Mouse (Mus musculus) left cerebral cortex, postnatal 14 days (tissue): ENCODE measurements around the gene Gm5622. TPM values are rescaled to one million over a fixed set of nuclear protein-coding genes. Genes with fewer than 3 reads are reported as not detected.
"Not testable (repeated sequence)": the region's sequence is repeated elsewhere in the genome, so short reads cannot be mapped to it uniquely, and the experiment has no call there.

Experiments
- DNase-seq, 2 experiments: peaks; one replicate each; pipeline ENCODE4 v3.0.0; 2021 to 2022; ENCODE audit warnings: low spot score in 2 of 2, mixed read lengths in 1 of 2
- intact Hi-C: fragments of 180-260 bp; cut with DNase I; formaldehyde crosslinking; loops from one replicate; pipeline ENCODE4 v1.15.1; 2025
- long read RNA-seq, 2 experiments: library from polyadenylated mRNA; stranded (forward); transcript quantifications; one replicate each; pipeline ENCODE4 v2.0.0; 2021
- total RNA-seq, 2 experiments: library from RNA; stranded (reverse); gene quantifications; 2 replicates each; pipeline ENCODE4 v1.2.3; 2021

Gene Gm5622
- not detected for total RNA-seq
- long read RNA-seq, experiment 1: 0 reads
- long read RNA-seq, experiment 2: 0 reads

GRCm38 (mm10) chr14:51552490-51552889 lies at the start of gene Gm5622:
Gm5622 (plus strand) TSS chr14:51552790.
- intact Hi-C loops: no loop called here
- DNase-seq: no peak

DNA sequence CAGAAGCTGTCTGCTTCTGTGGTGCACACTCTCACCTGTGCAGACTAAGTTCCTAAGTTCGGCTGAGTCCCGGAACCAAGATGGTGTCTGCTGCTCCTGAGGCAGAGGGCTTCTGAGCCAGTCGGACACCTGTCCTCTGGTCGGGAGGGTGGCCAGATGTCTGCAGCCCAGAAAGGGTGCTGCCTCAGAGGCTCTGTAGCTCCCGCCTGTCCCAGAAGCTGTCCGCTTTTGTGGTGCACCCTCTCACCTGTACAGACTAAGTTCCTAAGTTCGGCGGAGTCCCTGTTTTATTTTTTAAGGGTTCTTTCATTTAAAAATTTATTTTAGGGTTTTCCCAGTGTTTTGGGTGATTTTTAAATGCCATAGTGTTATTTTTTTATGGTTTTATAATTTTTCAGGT lies 45.2 kb upstream of the Gm5622 start:
- no peak for DNase-seq

DNA sequence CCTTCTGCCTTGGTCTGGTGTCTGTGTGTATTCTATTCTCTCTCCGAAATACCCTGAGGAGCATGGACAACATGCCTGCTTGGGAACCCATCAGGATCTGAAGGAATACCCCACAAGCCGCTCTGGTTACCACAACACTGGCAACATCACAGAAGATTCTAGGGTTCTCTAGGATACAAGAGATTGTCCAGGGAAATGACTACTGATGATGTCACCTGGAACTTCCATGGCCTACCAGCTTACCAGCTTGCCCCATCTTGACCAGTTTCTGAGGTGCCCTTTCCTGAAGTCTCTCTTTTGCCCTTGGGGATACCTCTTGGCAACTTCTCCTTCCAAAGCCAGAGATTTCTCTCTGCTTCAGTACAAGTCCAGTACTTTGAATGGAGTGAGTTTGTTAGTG lies 21.4 kb downstream of the Gm5622 start, which contains the start of gene Gm17175:
Gene Gm17175, minus strand, starts transcription at position 101 of the 400 bp plus-strand sequence.
- intact Hi-C loops: not testable (repeated sequence)

More for the DNA sequence above, 45.2 kb upstream of the Gm5622 start:
- intact Hi-C loops: no loop called here

GRCm38 (mm10) chr14:51592039-51592438 lies 39.4 kb downstream of the Gm5622 start, which contains the start of gene Gm17174:
Gm17174 (minus strand) TSS chr14:51592139.
- DNase-seq, intact Hi-C loops: not testable (repeated sequence)

More for the DNA sequence above, 21.4 kb downstream of the Gm5622 start, which contains the start of gene Gm17175:
- not testable (repeated sequence) for DNase-seq

DNA sequence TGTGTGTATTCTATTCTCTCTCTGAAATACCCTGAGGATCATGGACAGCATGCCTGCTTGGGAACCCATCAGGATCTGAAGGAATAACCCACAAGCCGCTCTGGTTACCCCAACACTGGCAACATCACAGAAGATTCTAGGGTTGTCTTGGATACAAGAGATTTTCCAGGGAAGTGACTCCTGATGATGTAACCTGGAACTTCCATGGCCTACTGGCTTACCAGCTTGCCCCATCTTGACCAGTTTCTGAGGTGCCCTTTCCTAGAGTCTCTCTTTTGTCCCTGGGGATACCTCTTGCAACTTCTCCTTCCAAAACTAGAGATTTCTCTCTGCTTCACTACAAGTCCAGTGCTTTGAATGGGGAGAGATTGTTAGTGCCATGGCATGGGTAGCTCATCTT lies 58.6 kb downstream of the Gm5622 start, which contains the start of gene Gm17078:
Gene Gm17078, minus strand, starts transcription at position 101 of the 400 bp plus-strand sequence.
- DNase-seq: no peak
- intact Hi-C loops: no loop called here

DNA sequence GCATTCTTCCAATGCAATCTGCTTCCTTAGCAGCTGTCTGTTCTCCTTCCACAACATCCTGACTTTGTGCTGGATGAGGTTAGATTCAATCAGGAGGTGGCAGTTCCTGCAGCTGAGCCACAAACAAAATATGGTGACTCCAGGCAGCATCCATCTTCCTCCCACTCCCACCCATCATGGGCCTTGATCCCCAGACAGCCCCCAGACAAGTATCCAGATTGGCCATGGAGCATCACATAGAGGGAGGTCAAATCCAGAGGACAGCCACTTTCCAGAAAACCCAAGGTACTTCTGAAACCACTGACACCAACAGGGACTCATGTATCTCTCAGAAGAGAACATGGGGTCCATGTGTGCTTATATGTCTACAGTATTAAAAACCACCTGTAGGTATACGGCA lies 79.8 kb downstream of the Gm5622 start:
- intact Hi-C loops: not testable (repeated sequence)

DNA sequence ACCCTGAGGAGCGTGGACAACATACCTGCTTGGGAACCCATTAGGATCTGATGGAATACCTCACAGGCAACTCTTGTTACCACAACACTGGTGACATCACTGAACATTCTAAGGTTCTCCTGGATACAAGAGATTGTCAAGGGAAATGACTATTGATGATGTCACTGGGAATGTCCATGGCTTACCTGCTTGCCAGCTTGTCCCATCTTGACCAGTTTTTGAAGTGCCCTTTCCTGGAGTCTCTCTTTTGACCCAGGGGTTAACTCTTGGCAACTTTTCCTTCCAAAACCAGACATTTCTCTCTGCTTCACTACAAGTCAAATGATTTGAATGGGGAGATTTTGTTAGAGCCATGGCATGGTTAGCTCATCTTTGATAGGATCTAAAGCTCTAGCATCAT lies 83.0 kb downstream of the Gm5622 start, which contains the start of gene Gm4181:
Gene Gm4181, minus strand, starts transcription at position 101 of the 400 bp plus-strand sequence.
- DNase-seq, intact Hi-C loops: not testable (repeated sequence)

More for the DNA sequence above, 79.8 kb downstream of the Gm5622 start:
- DNase-seq: peak in 1 of 2 experiments; percentile 3

DNA sequence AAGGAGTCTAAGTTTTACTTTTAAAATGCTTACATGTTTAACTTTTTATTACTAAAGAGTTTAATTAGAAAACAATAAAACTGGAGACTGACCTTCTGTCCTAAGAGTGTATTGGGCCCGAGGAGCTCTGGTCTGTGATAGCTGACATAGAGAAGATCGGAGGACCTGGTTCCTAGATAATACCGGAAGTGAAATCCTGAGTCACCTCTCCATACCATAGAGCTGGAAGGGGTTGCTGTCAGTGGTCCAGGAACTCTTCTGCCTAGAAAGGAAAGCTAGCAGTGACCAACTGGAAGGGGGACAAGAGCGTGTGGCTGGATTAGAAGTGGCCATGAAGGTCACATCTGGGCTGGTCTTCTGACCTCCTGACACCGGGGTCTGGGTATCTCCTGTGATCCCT lies 124.7 kb downstream of the Gm5622 start:
- intact Hi-C loops: no loop called here
- no peak for DNase-seq

GRCm38 (mm10) chr14:51695368-51695767 lies 142.8 kb downstream of the Gm5622 start, which contains the start of gene Gm17079:
Gm17079 (minus strand) TSS chr14:51695468.
- DNase-seq, intact Hi-C loops: not testable (repeated sequence)

Other genes starting within 250 kb of the Gm5622 start
- gene Gm7247, start 191.0 kb upstream of the Gm5622 start, total RNA-seq: not detected
- not detected for gene Vmn2r88, start 142.0 kb upstream of the Gm5622 start, total RNA-seq
- not detected for gene Vmn2r89, start 100.9 kb upstream of the Gm5622 start, total RNA-seq
- not detected for gene Gm17175, start 21.3 kb downstream of the Gm5622 start, total RNA-seq
- not detected for gene Gm17174, start 39.3 kb downstream of the Gm5622 start, total RNA-seq
- not detected for gene Gm17078, start 58.5 kb downstream of the Gm5622 start, total RNA-seq
- not detected for gene Gm4181, start 82.9 kb downstream of the Gm5622 start, total RNA-seq
- gene Gm17079, start 142.7 kb downstream of the Gm5622 start, total RNA-seq: not detected
- gene Gm5800, start 164.4 kb downstream of the Gm5622 start, total RNA-seq: not detected
- gene Ang4, start 220.8 kb downstream of the Gm5622 start, total RNA-seq: not detected
- not detected for gene AY358078, start 247.3 kb downstream of the Gm5622 start, total RNA-seq